Mouse (Mus musculus): Measurements from ENCODE around the gene Coro2a. TPM values are rescaled to one million over a fixed set of nuclear protein-coding genes. Genes with fewer than 3 reads are reported as not detected.

Coro2a gene
- polyA plus RNA-seq, 1 experiment from 2014 or later, result 2.2 TPM

DNA sequence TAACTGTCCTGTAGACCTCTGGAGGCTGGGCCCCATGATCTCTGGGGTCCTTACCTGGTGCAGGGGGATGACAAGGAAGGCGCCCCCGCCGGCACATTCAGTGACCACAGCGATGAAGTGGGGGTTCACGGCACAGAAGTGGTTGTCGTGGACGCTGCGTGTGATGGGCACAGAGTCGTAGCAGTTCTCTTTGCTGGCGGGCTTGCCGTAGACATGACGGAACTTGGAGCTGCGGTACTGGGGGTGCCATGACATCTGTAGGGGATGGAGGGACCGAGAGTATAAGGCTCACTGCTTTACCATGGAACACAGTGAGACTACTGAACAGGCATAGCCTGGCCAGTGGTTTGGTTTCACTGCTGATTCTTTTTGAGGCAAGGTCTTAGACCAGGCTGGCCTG lies 39.2 kb downstream of the Coro2a start:
- H3K36me3 ChIP-seq (ENCODE audit: control insufficient read depth, insufficient read depth, low read length), result no peaks in the 10 kb centered on the region
- no peak overlapping the region for H3K27ac ChIP-seq (ENCODE audit: low read depth, low read length)
- no peak overlapping the region for H3K4me3 ChIP-seq (ENCODE audit: low read depth, low read length)
- DNase-seq (ENCODE audit: low spot score) (no peak), ATAC-seq (no peak)
- 95% methylated on average over 14 of the region's 14 CpGs for WGBS
- no peaks in the 10 kb centered on the region for H3K27me3 ChIP-seq (replicated peaks; ENCODE audit: control insufficient read depth, insufficient read depth, low read length)
- no peaks in the 10 kb centered on the region for H3K9me3 ChIP-seq (replicated peaks; ENCODE audit: control insufficient read depth, low read length)
- no peak overlapping the region for H3K4me2 ChIP-seq (ENCODE audit: low read length)
- no peak overlapping the region for H3K9ac ChIP-seq (ENCODE audit: low read length)
- no peaks in the 10 kb centered on the region for H3K4me1 ChIP-seq (ENCODE audit: control insufficient read depth, insufficient read depth, low read length)

DNA sequence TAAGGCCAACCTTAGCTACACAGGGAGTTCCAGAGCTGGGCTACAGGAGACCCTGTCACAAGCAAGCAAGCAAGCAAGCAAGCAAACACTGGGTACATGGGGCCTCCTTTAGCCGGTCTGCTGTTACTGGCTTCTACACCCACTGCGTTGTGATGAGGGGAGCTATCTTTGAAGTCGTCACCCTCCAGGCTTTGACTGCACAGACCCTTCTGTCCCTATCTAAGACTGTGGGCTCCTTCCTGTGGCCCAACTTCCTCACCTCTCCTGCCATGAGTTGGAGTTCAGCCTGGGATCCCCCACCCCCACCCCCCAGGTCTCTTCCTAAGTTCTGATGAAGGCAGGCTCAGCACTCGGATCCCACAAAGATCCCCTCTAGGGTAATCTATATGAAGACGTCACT lies 40.0 kb downstream of the Coro2a start:
- H3K4me3 ChIP-seq (ENCODE audit: low read depth, low read length), result no peak overlapping the region
- H3K9ac ChIP-seq (ENCODE audit: low read length), result no peak overlapping the region
- no peaks in the 10 kb centered on the region for H3K27me3 ChIP-seq (replicated peaks; ENCODE audit: control insufficient read depth, insufficient read depth, low read length)
- no peak overlapping the region for H3K4me2 ChIP-seq (ENCODE audit: low read length)
- DNase-seq (ENCODE audit: low spot score) (no peak), ATAC-seq (no peak)
- no peaks in the 10 kb centered on the region for H3K9me3 ChIP-seq (replicated peaks; ENCODE audit: control insufficient read depth, low read length)
- no peaks in the 10 kb centered on the region for H3K4me1 ChIP-seq (ENCODE audit: control insufficient read depth, insufficient read depth, low read length)
- H3K27ac ChIP-seq (ENCODE audit: low read depth, low read length), result no peak overlapping the region
- WGBS, result 89% methylated on average over 5 of the region's 5 CpGs
- H3K36me3 ChIP-seq (ENCODE audit: control insufficient read depth, insufficient read depth, low read length), result no peaks in the 10 kb centered on the region

DNA sequence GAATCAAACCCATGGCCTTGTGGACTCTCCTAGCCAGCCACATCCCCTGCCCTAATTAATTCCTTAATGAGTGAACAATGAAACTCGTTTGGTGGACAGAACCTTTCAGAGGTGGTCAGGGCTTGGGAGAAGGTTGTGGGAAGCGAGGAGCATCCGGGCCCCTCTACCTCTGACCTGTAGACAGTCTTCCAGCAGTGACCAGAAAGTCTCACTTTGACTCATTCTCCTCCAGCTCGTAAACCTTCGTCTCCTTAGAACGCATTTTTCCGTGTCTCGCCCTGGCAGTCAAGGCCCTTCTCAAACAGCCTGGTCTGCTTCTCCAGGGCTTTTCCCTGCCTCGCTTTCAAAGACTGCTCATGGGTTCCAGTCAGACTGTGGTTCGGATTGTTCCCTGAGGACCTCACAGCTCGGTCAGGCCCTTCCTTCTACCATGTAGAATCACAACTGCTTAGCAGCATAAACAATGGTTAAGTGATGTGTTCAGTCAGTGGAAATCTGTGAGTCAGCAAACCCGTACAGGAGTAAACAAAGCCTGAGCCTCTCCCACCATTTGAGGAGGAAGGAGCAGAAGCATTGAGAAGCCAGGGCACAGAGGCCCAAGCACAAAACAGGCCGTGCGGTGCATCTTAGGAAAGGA lies 41.8 kb downstream of the Coro2a start:
- Histone ChIP-seq H3K4me3 (ENCODE audit: low read depth, low read length) (no peak overlapping the region), H3K9me3 (replicated peaks; ENCODE audit: control insufficient read depth, low read length) (no peaks in the 10 kb centered on the region), H3K27ac (ENCODE audit: low read depth, low read length) (no peak overlapping the region), H3K4me2 (ENCODE audit: low read length) (no peak overlapping the region), H3K4me1 (ENCODE audit: control insufficient read depth, insufficient read depth, low read length) (no peaks in the 10 kb centered on the region), H3K27me3 (replicated peaks; ENCODE audit: control insufficient read depth, insufficient read depth, low read length) (no peaks in the 10 kb centered on the region), H3K9ac (ENCODE audit: low read length) (no peak overlapping the region), H3K36me3 (ENCODE audit: control insufficient read depth, insufficient read depth, low read length) (no peaks in the 10 kb centered on the region)
- DNase-seq (ENCODE audit: low spot score) (no peak), ATAC-seq (no peak)
- WGBS, result 76% methylated on average over 14 of the region's 14 CpGs

DNA sequence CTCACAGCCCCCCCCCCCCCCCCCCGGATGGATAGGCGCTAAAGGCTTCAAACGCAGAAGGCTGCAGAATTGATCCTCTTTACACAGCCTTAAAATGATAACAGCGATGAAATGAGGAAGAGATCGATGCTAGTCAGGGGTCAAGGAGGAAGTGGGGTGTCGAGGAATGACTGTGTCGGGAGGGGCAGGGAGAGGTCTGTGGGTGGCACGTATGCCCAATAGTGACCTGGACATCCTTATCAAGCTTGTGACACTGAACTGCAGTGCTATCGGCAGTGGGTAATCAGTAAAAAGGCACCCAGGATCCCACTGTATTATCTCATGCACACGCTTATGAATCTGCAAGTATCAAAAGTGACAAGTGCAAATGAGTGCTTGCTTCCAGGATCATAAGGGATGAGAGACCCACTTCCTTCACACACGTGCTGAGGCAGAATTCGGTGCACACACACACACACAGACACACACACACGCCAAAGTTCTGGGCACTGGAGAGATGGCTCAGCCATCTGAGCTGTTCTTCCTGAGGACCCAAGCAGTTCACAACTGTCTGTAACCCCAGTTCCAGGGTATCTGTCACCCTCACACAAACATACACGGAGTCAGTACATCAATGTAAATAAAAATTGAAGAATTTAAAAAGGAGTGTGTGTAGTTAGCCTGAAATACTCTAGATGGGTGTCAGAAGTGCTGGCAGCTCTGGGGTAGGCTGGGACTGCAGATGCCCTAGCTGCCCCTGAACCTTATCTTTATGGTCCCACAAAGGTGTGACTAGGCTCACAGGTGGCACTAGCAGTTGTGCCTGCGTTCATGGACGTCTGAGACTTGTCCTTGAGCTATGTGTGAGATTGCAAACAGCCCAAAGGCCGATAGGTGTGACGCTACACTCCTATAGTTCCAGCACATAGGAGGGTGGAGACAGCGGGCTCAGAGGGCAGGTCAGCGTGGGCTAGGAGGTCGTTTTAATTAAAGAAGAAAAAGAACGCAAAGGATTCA lies 43.0 kb downstream of the Coro2a start:
- Histone ChIP-seq H3K4me2 (ENCODE audit: low read length) (no peak overlapping the region), H3K4me1 (ENCODE audit: control insufficient read depth, insufficient read depth, low read length) (no peaks in the 10 kb centered on the region), H3K9me3 (replicated peaks; ENCODE audit: control insufficient read depth, low read length) (no peaks in the 10 kb centered on the region), H3K4me3 (ENCODE audit: low read depth, low read length) (no peak overlapping the region), H3K27ac (ENCODE audit: low read depth, low read length) (no peak overlapping the region), H3K27me3 (replicated peaks; ENCODE audit: control insufficient read depth, insufficient read depth, low read length) (no peaks in the 10 kb centered on the region), H3K36me3 (ENCODE audit: control insufficient read depth, insufficient read depth, low read length) (no peaks in the 10 kb centered on the region), H3K9ac (ENCODE audit: low read length) (no peak overlapping the region)
- 85% methylated on average over 22 of the region's 22 CpGs for WGBS
- ATAC-seq (no peak), DNase-seq (ENCODE audit: low spot score) (no peak)

DNA sequence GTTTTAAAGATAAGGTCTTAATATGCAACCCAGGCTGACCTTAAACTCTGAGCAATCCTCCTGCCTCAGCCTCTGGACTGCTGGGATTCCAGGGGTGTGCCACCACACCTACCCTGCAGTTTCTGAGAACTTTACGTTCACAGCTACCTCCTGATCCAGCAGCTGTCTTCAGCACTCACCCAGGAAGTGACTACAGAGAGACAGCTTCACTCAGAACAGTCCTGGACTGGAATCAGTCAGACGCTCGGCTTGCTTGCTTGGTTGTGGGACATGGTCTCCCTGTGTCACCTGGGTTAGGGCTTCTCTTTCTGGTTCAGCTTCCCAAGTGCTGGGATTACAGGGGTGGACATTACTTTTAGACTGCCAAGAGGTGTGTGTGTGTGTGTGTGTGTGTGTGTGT lies 45.1 kb downstream of the Coro2a start:
- ATAC-seq, result no peak

DNA sequence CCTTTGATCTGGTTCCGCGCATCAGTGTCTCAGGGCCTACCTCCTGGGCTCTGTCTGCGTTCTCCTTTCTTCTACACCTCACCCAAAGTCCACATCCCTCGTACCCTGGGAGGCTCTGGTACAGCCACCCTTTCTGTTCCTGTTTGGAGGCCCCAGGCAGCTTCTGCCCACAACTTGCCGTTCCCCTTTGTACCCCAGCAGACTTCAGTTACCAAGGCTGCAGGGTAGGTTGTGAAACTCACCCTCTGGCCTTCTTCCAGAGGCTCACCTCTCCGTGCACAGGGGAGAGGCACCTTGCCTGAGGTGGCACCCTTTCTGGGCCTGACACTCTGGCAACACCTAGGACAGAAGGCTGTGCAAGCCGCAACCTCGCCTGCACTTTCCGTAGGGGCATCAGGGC lies 46.2 kb downstream of the Coro2a start:
- Histone ChIP-seq H3K4me2 (ENCODE audit: low read length) (no peak overlapping the region), H3K27me3 (replicated peaks; ENCODE audit: control insufficient read depth, insufficient read depth, low read length) (no peaks in the 10 kb centered on the region), H3K27ac (ENCODE audit: low read depth, low read length) (no peak overlapping the region), H3K4me1 (ENCODE audit: control insufficient read depth, insufficient read depth, low read length) (no peaks in the 10 kb centered on the region), H3K4me3 (ENCODE audit: low read depth, low read length) (no peak overlapping the region), H3K36me3 (ENCODE audit: control insufficient read depth, insufficient read depth, low read length) (no peaks in the 10 kb centered on the region), H3K9ac (ENCODE audit: low read length) (no peak overlapping the region), H3K9me3 (replicated peaks; ENCODE audit: control insufficient read depth, low read length) (no peaks in the 10 kb centered on the region)
- ATAC-seq (no peak), DNase-seq (ENCODE audit: low spot score) (no peak)
- WGBS, result 89% methylated on average over 9 of the region's 9 CpGs

More for the DNA sequence above, 45.1 kb downstream of the Coro2a start:
- DNase-seq (ENCODE audit: low spot score), result no peak
- no peaks in the 10 kb centered on the region for H3K4me1 ChIP-seq (ENCODE audit: control insufficient read depth, insufficient read depth, low read length)
- H3K4me3 ChIP-seq (ENCODE audit: low read depth, low read length), result no peak overlapping the region
- no peaks in the 10 kb centered on the region for H3K27me3 ChIP-seq (replicated peaks; ENCODE audit: control insufficient read depth, insufficient read depth, low read length)
- WGBS, result 86% methylated on average over 3 of the region's 3 CpGs
- H3K36me3 ChIP-seq (ENCODE audit: control insufficient read depth, insufficient read depth, low read length), result no peaks in the 10 kb centered on the region
- no peak overlapping the region for H3K9ac ChIP-seq (ENCODE audit: low read length)
- no peak overlapping the region for H3K4me2 ChIP-seq (ENCODE audit: low read length)
- no peaks in the 10 kb centered on the region for H3K9me3 ChIP-seq (replicated peaks; ENCODE audit: control insufficient read depth, low read length)
- H3K27ac ChIP-seq (ENCODE audit: low read depth, low read length), result no peak overlapping the region

DNA sequence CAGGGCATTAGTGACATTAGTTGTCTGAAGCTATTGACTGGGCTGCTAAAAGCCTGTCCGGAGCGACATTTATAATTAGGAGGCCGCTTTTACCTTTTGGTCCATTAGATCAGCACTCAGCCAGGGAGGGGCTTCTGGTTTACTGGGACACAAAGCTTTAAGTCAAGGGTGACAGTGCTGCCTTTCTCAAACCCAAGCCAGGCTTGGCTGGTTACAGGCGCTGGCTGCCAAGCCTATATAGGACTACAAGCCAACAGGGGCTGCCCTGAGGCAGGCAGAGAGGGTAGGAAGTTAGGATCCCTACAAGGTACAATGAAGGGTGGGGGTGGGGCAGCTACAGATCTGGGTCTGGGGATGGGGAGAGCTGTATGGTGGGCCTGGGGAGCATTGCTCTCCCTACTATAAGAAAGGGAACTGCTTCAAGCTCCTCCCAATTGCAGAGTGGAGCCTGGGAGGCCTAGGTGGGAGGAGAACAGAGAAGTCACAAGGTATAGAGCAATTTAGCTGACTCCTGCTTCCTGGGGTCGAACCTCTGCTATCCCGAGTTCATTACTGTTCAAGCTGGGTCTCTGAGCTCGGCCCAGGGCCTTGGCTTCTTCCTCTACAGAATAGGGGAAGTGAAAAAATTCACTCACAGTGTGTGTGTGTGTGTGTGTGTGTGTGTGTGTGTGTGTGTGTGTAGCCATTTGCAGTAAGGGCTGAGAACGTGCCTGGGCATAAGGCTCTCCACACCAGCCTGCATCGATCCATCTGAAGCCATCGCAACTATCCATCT lies 47.5 kb downstream of the Coro2a start:
- Histone ChIP-seq H3K4me1 (ENCODE audit: control insufficient read depth, insufficient read depth, low read length) (no peaks in the 10 kb centered on the region), H3K9ac (ENCODE audit: low read length) (no peak overlapping the region), H3K4me2 (ENCODE audit: low read length) (no peak overlapping the region), H3K9me3 (replicated peaks; ENCODE audit: control insufficient read depth, low read length) (no peaks in the 10 kb centered on the region), H3K36me3 (ENCODE audit: control insufficient read depth, insufficient read depth, low read length) (no peaks in the 10 kb centered on the region), H3K27me3 (replicated peaks; ENCODE audit: control insufficient read depth, insufficient read depth, low read length) (no peaks in the 10 kb centered on the region), H3K4me3 (ENCODE audit: low read depth, low read length) (no peak overlapping the region), H3K27ac (ENCODE audit: low read depth, low read length) (no peak overlapping the region)
- ATAC-seq (no peak), DNase-seq (ENCODE audit: low spot score) (no peak)
- 78% methylated on average over 10 of the region's 10 CpGs for WGBS

DNA sequence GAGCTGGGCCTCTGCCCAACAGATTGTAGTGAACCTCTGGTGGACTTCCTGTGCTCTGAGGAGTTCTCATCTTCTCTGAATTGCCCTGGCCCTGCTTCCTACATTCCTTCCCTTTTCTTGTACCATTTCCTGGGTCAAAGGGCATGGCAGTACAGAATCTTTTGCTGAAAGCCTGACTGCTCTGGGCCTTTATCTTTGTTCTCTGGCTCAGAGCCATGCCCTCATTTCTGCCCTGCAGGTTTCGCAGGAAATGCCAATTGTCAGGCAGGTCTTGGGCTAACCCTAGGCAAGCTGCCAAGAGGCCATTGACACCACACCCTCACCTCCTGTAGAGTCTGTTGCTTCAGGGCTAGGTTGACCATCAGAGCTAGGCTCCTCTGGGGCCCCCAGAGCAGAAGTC lies 48.1 kb downstream of the Coro2a start:
- Histone ChIP-seq H3K4me2 (ENCODE audit: low read length) (no peak overlapping the region), H3K27me3 (replicated peaks; ENCODE audit: control insufficient read depth, insufficient read depth, low read length) (no peaks in the 10 kb centered on the region), H3K4me3 (ENCODE audit: low read depth, low read length) (no peak overlapping the region), H3K36me3 (ENCODE audit: control insufficient read depth, insufficient read depth, low read length) (no peaks in the 10 kb centered on the region), H3K9me3 (replicated peaks; ENCODE audit: control insufficient read depth, low read length) (no peaks in the 10 kb centered on the region), H3K9ac (ENCODE audit: low read length) (no peak overlapping the region), H3K27ac (ENCODE audit: low read depth, low read length) (no peak overlapping the region), H3K4me1 (ENCODE audit: control insufficient read depth, insufficient read depth, low read length) (no peaks in the 10 kb centered on the region)
- no peak for ATAC-seq
- WGBS, result 42% methylated on average over 1 of the region's 1 CpGs
- DNase-seq (ENCODE audit: low spot score), result no peak
